Mouse (Mus musculus) ovary, postnatal 36 days (tissue): ENCODE results near the gene Sfxn3.
A peak's percentile ranks its signal among the peaks of the same experiment; 100 is the strongest.

Source experiments
- DNase-seq: peaks from one replicate; pipeline ENCODE4 v3.0.0; 2022; ENCODE audit warnings: low spot score, mixed read lengths

Gene Sfxn3

GRCm38 (mm10) chr19:45047417-45047934, at the start of gene Sfxn3:
TSS of gene Sfxn3 (plus strand) at chr19:45047503.
- DNase-seq, result peak; percentile 91

- no peak for DNase-seq
Measured at GRCm38 (mm10) chr19:44997786-44998185, 49.5 kb upstream of the Sfxn3 start.

GRCm38 (mm10) chr19:44999647-45000046, 47.7 kb upstream of the Sfxn3 start:
- DNase-seq, result no peak

- no peak for DNase-seq
Measured at GRCm38 (mm10) chr19:45002301-45002700, 45.0 kb upstream of the Sfxn3 start.

- DNase-seq, result no peak
Measured at GRCm38 (mm10) chr19:45003740-45004516, 43.4 kb upstream of the Sfxn3 start.

GRCm38 (mm10) chr19:45005444-45005843, 41.9 kb upstream of the Sfxn3 start, which contains the start of gene Twnk:
TSS of gene Twnk (plus strand) at chr19:45005663.
- DNase-seq, result peak; percentile 51

- DNase-seq, result peak; percentile 95
Measured at GRCm38 (mm10) chr19:45005957-45006712, 41.2 kb upstream of the Sfxn3 start, which contains the start of gene Mrpl43. TSS of gene Mrpl43 (minus strand) at chr19:45006442.

- no peak for DNase-seq
Measured at GRCm38 (mm10) chr19:45007021-45007420, 40.3 kb upstream of the Sfxn3 start.

- DNase-seq, result peak; percentile 40
Measured at GRCm38 (mm10) chr19:45007425-45008191, 39.7 kb upstream of the Sfxn3 start.

- DNase-seq, result no peak
Measured at GRCm38 (mm10) chr19:45010646-45011045, 36.7 kb upstream of the Sfxn3 start.

- no peak for DNase-seq
Measured at GRCm38 (mm10) chr19:45012219-45012618, 35.1 kb upstream of the Sfxn3 start.

GRCm38 (mm10) chr19:45012636-45013035, 34.7 kb upstream of the Sfxn3 start:
- no peak for DNase-seq

- no peak for DNase-seq
Measured at GRCm38 (mm10) chr19:45013581-45014225, 33.6 kb upstream of the Sfxn3 start.

GRCm38 (mm10) chr19:45014335-45014971, 32.9 kb upstream of the Sfxn3 start, which contains the start of gene Lzts2:
TSS of gene Lzts2 (plus strand) at chr19:45014414.
- DNase-seq, result no peak

- DNase-seq, result peak; percentile 76
Measured at GRCm38 (mm10) chr19:45014981-45015402, 32.3 kb upstream of the Sfxn3 start.

GRCm38 (mm10) chr19:45015518-45016281, 31.6 kb upstream of the Sfxn3 start:
- DNase-seq, result peak; percentile 73

- DNase-seq, result peak; percentile 82
Measured at GRCm38 (mm10) chr19:45016341-45017215, 30.7 kb upstream of the Sfxn3 start.

GRCm38 (mm10) chr19:45017216-45017771, 30.0 kb upstream of the Sfxn3 start:
- DNase-seq, result peak; percentile 84

- DNase-seq, result peak; percentile 93
Measured at GRCm38 (mm10) chr19:45017909-45018308, 29.4 kb upstream of the Sfxn3 start.
